ENCODE assay signal across 10 mouse cellular contexts in genomic region chr17:88195303-88195702, GRCm38 (mm10).
DNase-seq lines count a peak whose midpoint lies in the region; ATAC-seq and TF ChIP-seq lines count a peak whose summit lies in the region.
"Had no signal": no experiment of that assay in that cellular context is flagged by ENCODE, and none has a peak within 500 bp of the region (broad histone marks: within the 10 kb centered on the region; RNA-seq: fewer than 3 reads in every experiment).

No protein-coding gene starts in this region.

- ATAC-seq in limb, embryonic 14.5 days (ENCODE audit: low FRiP score, low read depth), result peak; percentile 67; the same call in 1 of the 2 replicates

- no peak overlapping the region for H3K4me3 ChIP-seq in limb, embryonic 14.5 days (replicated peaks; ENCODE audit: low read length)
- H3K4me3 ChIP-seq: liver, embryonic 13.5 days had no signal

- peak; percentile 12 for DNase-seq in layer of hippocampus, adult 11-12 months (ENCODE audit: low spot score)
- DNase-seq in layer of hippocampus, postnatal 10 days (ENCODE audit: low spot score in 2 of 2), result no peak
- DNase-seq in Muller cell, postnatal 12 days (ENCODE audit: inconsistent ontology term), result peak; percentile 90
- peak; percentile 8 to 25 for DNase-seq in frontal cortex, postnatal 14 days (ENCODE audit: low spot score in 2 of 2)
- DNase-seq in limb, embryonic 14.5 days (ENCODE audit: low spot score), result peak; percentile 87
- DNase-seq in thymus, postnatal 14 days, result no peak
- DNase-seq in thymus, postnatal 4 days, result no peak
- DNase-seq in embryo, embryonic 11 days, result no peak
- DNase-seq: heart, postnatal 10 days; liver, embryonic 13.5 days had no signal

- H3K27ac ChIP-seq in limb, embryonic 14.5 days (replicated peaks; ENCODE audit: low read depth, low read length), result no peak overlapping the region
- H3K27ac ChIP-seq: liver, embryonic 13.5 days had no signal

- 79% methylated on average over 2 of the region's 2 CpGs for WGBS in limb, embryonic 14.5 days

- H3K4me1 ChIP-seq in limb, embryonic 14.5 days (ENCODE audit: control insufficient read depth, insufficient read depth, low read length), result no peaks in the 10 kb centered on the region
- H3K4me1 ChIP-seq: liver, embryonic 13.5 days had no signal

- H3K27me3 ChIP-seq in limb, embryonic 14.5 days (ENCODE audit: control insufficient read depth, insufficient read depth, low read length), result no peaks in the 10 kb centered on the region
- H3K27me3 ChIP-seq: liver, embryonic 13.5 days had no signal

- H3K36me3 ChIP-seq in limb, embryonic 14.5 days (ENCODE audit: control insufficient read depth, insufficient read depth, low read length), result no peaks in the 10 kb centered on the region
- H3K36me3 ChIP-seq: liver, embryonic 13.5 days had no signal

- no peak overlapping the region for H3K4me2 ChIP-seq in limb, embryonic 14.5 days (replicated peaks; ENCODE audit: low read depth, low read length, severe bottlenecking)
- H3K4me2 ChIP-seq: liver, embryonic 13.5 days had no signal

- TF ChIP-seq POLR2A in limb, embryonic 14.5 days (IDR thresholded peaks at IDR 0.05; ENCODE audit: borderline replicate concordance, extremely low read depth, insufficient read depth, insufficient read length), result no peak

- H3K9ac ChIP-seq in limb, embryonic 14.5 days (ENCODE audit: low read depth, low read length, severe bottlenecking), result no peak overlapping the region
- H3K9ac ChIP-seq: liver, embryonic 13.5 days had no signal

- H3K9me3 ChIP-seq in limb, embryonic 14.5 days (ENCODE audit: control insufficient read depth, low read length), result no peaks in the 10 kb centered on the region
- H3K9me3 ChIP-seq: liver, embryonic 13.5 days had no signal

Comparison
In these comparisons a context has a peak if more than half of its experiments do, and no peak if none do; other contexts are left out.
1. DNase-seq: peak in layer of hippocampus, adult 11-12 months (single experiment), Muller cell, postnatal 12 days (single experiment), frontal cortex, postnatal 14 days (2 of 2) and limb, embryonic 14.5 days (single experiment); none in layer of hippocampus, postnatal 10 days (0 of 2), thymus, postnatal 14 days (single experiment), thymus, postnatal 4 days (single experiment) and embryo, embryonic 11 days (single experiment).